Mouse (Mus musculus) hindbrain, embryonic 15.5 days (tissue): Measurements from ENCODE around the gene Ampd1. TPM values are rescaled to one million over a fixed set of nuclear protein-coding genes. Genes with fewer than 3 reads are reported as not detected.

ENCODE experiments used
- ATAC-seq: fragments of 200-750 bp; cut with Nextera tagmentation; 2 replicates; pipeline ENCODE4 v1.8.0; 2017; ENCODE audit warnings: low read depth, moderate number of reproducible peaks, moderate TSS enrichment; ENCODE audit not compliant: low FRiP score
- H3K27ac ChIP-seq: fragments of 300-500 bp; sonication (generic); replicated peaks from 2 replicates; pipeline ENCODE4 v1.5.1; 2015; ENCODE audit warnings: mild to moderate bottlenecking, inconsistent platforms
- H3K27me3 ChIP-seq: fragments of 300-500 bp; sonication (generic); 2 replicates; pipeline ENCODE4 v1.6.1; 2015; ENCODE audit warnings: control low read depth, inconsistent platforms
- H3K36me3 ChIP-seq: fragments of 300-500 bp; sonication (generic); 2 replicates; pipeline ENCODE4 v1.6.1; 2015; ENCODE audit warnings: control low read depth, inconsistent platforms
- H3K4me1 ChIP-seq: fragments of 300-500 bp; sonication (generic); replicated peaks from 2 replicates; pipeline ENCODE4 v1.6.1; 2015; ENCODE audit warnings: control low read depth, inconsistent platforms
- H3K4me2 ChIP-seq: fragments of 300-500 bp; sonication (generic); 2 replicates; pipeline ENCODE4 v1.6.1; 2015; ENCODE audit warnings: moderate library complexity, mild to moderate bottlenecking, inconsistent platforms
- H3K4me3 ChIP-seq: fragments of 300-500 bp; sonication (generic); 2 replicates; pipeline ENCODE4 v1.5.1; 2015; ENCODE audit warnings: mild to moderate bottlenecking, inconsistent platforms
- H3K9ac ChIP-seq: fragments of 300-500 bp; sonication (generic); 2 replicates; pipeline ENCODE4 v1.6.1; 2015; ENCODE audit warnings: inconsistent platforms
- H3K9me3 ChIP-seq: fragments of 300-500 bp; sonication (generic); 2 replicates; pipeline ENCODE4 v1.6.1; 2016; ENCODE audit warnings: control low read depth, inconsistent platforms
- WGBS: fragments of 180-500 bp; shearing (Covaris S2); methylation state at CpG from one replicate; pipeline ENCODE4 v1.1.7; 2015; 5-methylcytosine and 5-hydroxymethylcytosine counted together
- polyA plus RNA-seq: library from polyadenylated mRNA; unstranded; fragments of >200 nt; fragmentation: Nextera tagmentation; extraction: Ambion mirVana; gene quantifications from 2 replicates; pipeline ENCODE4 v1.2.1, GENCODE M21; 2015

The Ampd1 gene
- polyA plus RNA-seq, 1 experiment from 2014 or later, result not detected

DNA sequence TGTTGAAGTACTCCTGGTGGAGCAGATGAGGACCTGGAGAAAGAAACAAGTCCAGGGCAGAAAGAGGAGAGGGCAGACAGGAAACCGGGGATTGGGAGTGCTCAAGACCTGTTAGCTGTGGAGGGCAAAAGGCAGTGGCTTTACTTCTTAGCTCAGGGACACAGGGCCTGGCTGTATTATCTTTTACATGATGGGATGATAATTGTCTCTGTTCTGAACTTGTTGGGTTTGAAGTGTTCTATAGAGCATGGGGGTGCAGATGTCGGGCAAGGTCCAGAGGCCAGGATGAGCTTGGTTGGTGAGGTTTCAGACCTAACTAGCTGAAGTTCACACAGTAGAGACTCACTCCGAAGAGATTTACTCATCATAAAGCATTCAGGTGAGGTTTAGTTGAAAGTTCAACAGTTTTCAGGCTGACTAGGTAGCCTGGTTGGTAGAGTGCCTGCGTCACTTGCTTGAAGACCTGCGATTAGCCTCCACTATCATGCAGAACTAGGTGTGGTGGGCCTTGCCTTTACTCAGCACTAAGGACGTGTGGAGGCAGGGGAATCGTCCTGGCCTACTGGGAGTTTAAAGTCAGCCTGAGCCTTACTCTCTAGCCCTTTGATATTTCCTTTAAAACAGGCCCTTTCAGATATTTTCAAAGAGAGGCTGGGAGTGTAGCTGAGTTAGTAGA lies 33.9 kb downstream of the Ampd1 start:
- H3K4me1 ChIP-seq, result peaks cover 6% of the 10 kb centered on the region; the same call in 1 of the 2 replicates
- no peaks in the 10 kb centered on the region for H3K36me3 ChIP-seq
- no peak overlapping the region for H3K4me3 ChIP-seq
- WGBS, result 88% methylated on average over 7 of the region's 7 CpGs
- H3K9me3 ChIP-seq, result no peaks in the 10 kb centered on the region
- ATAC-seq, result no peak
- no peak overlapping the region for H3K9ac ChIP-seq
- H3K27ac ChIP-seq, result no peak overlapping the region
- H3K27me3 ChIP-seq, result peaks cover 19% of the 10 kb centered on the region
- no peak overlapping the region for H3K4me2 ChIP-seq

DNA sequence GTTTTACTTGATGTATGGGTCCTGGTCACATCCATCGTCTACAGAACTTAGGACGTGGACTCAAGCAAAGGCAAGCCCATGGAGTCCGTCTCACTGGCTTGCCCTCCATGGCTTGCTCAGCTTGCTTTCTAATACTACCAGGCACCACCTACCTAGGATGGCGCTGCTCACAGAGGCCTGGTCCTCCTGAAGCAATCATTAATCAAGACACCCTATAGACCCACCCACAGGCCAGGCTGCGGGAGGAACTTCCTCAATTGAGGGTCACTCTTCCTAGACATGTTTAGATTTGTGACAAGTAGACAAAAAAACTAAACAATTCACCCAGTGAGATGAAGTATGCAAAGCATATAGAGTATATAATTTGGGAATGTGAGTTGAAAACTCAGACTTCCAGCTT lies 38.4 kb downstream of the Ampd1 start:
- Histone ChIP-seq H3K36me3 (no peaks in the 10 kb centered on the region), H3K9me3 (no peaks in the 10 kb centered on the region), H3K4me3 (no peak overlapping the region), H3K9ac (no peak overlapping the region), H3K4me2 (no peak overlapping the region), H3K27me3 (no peaks in the 10 kb centered on the region), H3K4me1 (no peaks in the 10 kb centered on the region), H3K27ac (no peak overlapping the region)
- ATAC-seq, result no peak
- WGBS, result 80% methylated on average over 5 of the region's 5 CpGs

DNA sequence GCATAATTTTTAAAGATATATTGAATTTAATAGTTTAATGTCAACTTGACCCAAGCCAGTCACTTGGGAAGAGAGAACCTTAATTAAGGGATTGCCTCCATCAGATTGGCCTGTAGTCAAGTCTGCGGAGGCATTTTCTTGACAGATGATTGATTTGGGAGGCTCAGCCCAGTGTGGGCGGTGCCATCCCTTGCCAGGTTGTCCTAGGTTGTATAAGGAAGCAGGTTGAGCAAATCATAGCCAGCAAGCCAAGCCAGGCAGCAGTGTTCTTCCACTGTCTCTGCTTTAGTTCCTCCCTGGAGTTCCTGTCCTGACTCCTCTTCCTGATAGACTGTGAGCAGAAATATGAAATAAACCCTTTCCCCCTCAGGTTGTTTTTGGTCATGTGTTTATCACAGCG lies 49.8 kb downstream of the Ampd1 start:
- 89% methylated on average over 3 of the region's 3 CpGs for WGBS
- Histone ChIP-seq H3K4me3 (no peak overlapping the region), H3K9me3 (no peaks in the 10 kb centered on the region), H3K4me2 (no peak overlapping the region), H3K27ac (no peak overlapping the region), H3K27me3 (no peaks in the 10 kb centered on the region), H3K36me3 (no peaks in the 10 kb centered on the region), H3K9ac (no peak overlapping the region), H3K4me1 (no peaks in the 10 kb centered on the region; the same call in 1 of the 2 replicates)
- ATAC-seq, result no peak

DNA sequence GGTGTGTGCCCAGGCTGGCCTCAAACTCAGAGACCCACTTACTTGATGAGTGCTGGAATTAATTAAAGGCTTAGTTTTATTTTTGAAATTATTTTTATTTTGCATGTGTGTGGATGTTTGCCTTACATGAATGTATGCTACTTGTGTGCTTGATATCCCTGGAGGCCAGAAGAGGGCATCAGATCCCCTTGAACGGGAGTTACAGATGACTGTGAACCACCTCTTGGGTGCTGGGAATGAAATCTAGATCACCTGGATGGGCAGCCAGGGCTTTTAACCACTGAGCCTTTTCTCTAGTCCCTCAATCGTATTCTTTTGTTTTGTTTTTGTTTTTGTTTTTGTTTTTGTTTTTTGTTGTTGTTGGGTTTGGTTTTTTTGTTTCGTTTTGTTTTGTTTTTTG lies 52.3 kb downstream of the Ampd1 start:
- ATAC-seq, result no peak
- H3K27ac ChIP-seq, result no peak overlapping the region
- 96% methylated on average over 3 of the region's 3 CpGs for WGBS

DNA sequence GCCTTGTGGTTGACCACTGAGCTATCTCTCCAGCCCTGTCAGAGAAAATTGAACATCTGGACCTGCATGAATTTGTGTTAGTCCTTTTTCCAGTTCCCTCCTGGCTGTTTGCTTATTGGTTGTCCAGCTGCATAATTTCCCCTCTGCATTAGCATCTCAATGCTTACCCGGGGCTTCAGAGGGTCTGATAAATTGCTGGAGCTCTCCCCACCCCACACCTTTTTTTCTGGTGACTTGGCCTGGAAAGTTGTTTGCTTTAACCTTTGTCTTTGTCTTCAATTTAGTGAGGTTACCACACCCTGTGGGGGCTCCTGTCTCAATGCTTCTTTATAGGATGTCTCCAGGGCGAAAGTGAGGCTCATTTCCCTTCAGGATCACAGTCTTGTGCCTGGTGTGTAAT lies 53.4 kb downstream of the Ampd1 start:
- peaks cover 6% of the 10 kb centered on the region; the same call in 1 of the 2 replicates for H3K27me3 ChIP-seq
- no peak overlapping the region for H3K4me3 ChIP-seq
- H3K4me1 ChIP-seq, result peaks cover 7% of the 10 kb centered on the region
- no peak overlapping the region for H3K9ac ChIP-seq
- H3K36me3 ChIP-seq, result no peaks in the 10 kb centered on the region
- H3K27ac ChIP-seq, result no peak overlapping the region
- no peak for ATAC-seq
- no peak overlapping the region for H3K4me2 ChIP-seq
- 8% methylated on average over 2 of the region's 2 CpGs for WGBS
- H3K9me3 ChIP-seq, result no peaks in the 10 kb centered on the region

More for the DNA sequence above, 52.3 kb downstream of the Ampd1 start:
- Histone ChIP-seq H3K4me3 (no peak overlapping the region), H3K36me3 (no peaks in the 10 kb centered on the region), H3K4me2 (no peak overlapping the region), H3K27me3 (peaks cover 6% of the 10 kb centered on the region; the same call in 1 of the 2 replicates), H3K9me3 (no peaks in the 10 kb centered on the region), H3K9ac (no peak overlapping the region), H3K4me1 (peaks cover 7% of the 10 kb centered on the region)

DNA sequence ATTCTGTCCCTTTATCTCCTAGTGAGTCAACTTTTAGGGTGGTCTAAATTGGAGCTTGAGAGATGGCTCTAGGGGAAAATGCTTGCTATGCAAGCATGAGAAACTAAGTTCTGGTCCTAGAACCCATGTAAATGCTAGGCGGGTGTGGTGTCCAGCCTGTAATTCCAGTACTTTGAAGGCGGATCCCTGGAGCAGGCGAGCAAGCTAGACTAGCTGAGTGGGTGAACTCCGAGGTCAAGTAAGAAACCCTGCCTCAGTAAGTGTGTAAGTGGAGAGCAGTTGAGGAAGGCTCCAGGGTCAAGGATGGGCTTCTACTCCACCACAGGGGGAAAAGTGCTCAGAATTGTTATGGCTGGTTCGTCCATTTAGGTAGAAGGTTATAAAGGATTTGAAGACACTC lies 53.9 kb downstream of the Ampd1 start:
- WGBS, result 68% methylated on average over 5 of the region's 5 CpGs
- H3K36me3 ChIP-seq, result no peaks in the 10 kb centered on the region
- no peak overlapping the region for H3K27ac ChIP-seq
- no peak for ATAC-seq
- peaks cover 6% of the 10 kb centered on the region; the same call in 1 of the 2 replicates for H3K27me3 ChIP-seq
- H3K9me3 ChIP-seq, result no peaks in the 10 kb centered on the region
- H3K4me1 ChIP-seq, result peaks cover 7% of the 10 kb centered on the region
- H3K4me2 ChIP-seq, result no peak overlapping the region
- no peak overlapping the region for H3K4me3 ChIP-seq
- no peak overlapping the region for H3K9ac ChIP-seq

- 43% methylated on average over 4 of the region's 4 CpGs for WGBS
- Histone ChIP-seq H3K27me3 (peaks cover 6% of the 10 kb centered on the region; the same call in 1 of the 2 replicates), H3K4me1 (peaks cover 7% of the 10 kb centered on the region), H3K4me3 (no peak overlapping the region), H3K9me3 (no peaks in the 10 kb centered on the region), H3K36me3 (no peaks in the 10 kb centered on the region), H3K27ac (no peak overlapping the region), H3K4me2 (no peak overlapping the region), H3K9ac (no peak overlapping the region)
- no peak for ATAC-seq
Measured at GRCm38 (mm10) chr3:103128251-103128650, 54.4 kb downstream of the Ampd1 start.

DNA sequence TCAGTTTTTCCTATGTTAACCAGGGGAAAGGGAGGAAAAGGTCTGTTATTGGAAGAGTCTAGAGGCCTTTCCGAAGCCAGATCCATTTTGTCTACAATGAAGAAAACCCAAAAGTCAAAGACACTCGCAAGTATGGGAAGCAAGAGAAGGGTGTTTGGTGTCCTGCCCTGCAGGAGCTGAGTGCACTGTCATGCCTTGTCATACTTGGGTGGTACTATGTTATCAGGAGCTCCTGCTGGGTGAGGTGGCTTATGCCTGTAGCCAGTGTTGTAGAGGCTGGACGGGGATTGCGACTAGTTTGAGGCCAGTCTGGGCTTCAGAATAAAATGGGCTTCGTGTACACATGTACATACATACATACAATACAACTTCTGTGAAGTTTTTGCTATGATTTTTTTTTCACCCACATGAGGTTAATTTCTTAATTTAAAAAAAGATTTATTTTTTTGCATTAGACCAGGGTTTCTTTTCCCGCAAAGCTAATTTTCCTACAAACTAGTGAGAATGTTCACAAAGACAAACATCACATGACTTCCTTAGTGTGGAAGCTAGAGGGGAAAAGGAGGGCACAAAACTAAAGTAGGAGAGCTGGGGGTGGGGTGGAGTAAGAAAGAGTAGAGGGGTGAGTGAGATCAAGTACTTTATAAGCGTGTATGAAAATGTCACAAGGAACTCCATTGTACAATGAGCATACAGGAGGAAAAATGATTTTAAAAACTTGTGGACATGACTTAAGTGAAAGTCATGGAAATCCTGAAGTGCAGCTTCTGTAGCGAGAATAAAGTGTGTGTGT lies 55.7 kb downstream of the Ampd1 start:
- Histone ChIP-seq H3K9ac (no peak overlapping the region), H3K4me1 (peaks cover 7% of the 10 kb centered on the region), H3K4me3 (no peak overlapping the region), H3K36me3 (no peaks in the 10 kb centered on the region), H3K4me2 (no peak overlapping the region), H3K27me3 (peaks cover 6% of the 10 kb centered on the region; the same call in 1 of the 2 replicates), H3K27ac (no peak overlapping the region), H3K9me3 (no peaks in the 10 kb centered on the region)
- WGBS, result 83% methylated on average over 8 of the region's 8 CpGs
- ATAC-seq, result no peak

GRCm38 (mm10) chr3:103130236-103130751 lies 56.5 kb downstream of the Ampd1 start:
- Histone ChIP-seq H3K36me3 (no peaks in the 10 kb centered on the region), H3K27ac (peak overlapping the region; percentile 45; the same call in 1 of the 2 replicates), H3K27me3 (peaks cover 6% of the 10 kb centered on the region; the same call in 1 of the 2 replicates), H3K4me2 (peak overlapping the region; percentile 30; the same call in 1 of the 2 replicates), H3K4me1 (peaks cover 7% of the 10 kb centered on the region), H3K9ac (no peak overlapping the region), H3K9me3 (no peaks in the 10 kb centered on the region), H3K4me3 (no peak overlapping the region)
- WGBS, result 31% methylated on average over 6 of the region's 6 CpGs
- 0 out of 2 replicates have a peak, but pooled peaks have one; percentile 42 for ATAC-seq

DNA sequence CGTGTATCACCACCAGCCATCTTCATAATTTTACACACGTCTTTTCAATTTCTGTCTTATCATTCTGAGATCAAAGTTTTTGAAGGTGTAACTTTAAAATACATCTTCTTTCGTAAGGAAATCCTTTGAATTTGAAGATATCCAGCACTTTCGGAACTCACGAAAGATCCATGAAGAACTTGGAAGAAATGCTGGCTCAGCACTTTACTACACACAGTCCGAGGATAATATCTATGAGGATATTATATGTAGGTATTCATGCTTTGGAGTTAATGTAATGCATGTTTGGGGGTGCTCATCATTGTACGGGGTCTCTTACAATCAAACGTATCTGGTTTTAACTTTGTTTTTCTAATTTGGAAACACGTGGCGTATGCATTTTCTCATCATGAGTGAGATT lies 59.3 kb downstream of the Ampd1 start:
- no peak overlapping the region for H3K4me2 ChIP-seq
- WGBS, result 91% methylated on average over 10 of the region's 10 CpGs
- no peak for ATAC-seq
- H3K9me3 ChIP-seq, result no peaks in the 10 kb centered on the region
- no peaks in the 10 kb centered on the region for H3K36me3 ChIP-seq
- H3K27ac ChIP-seq, result no peak overlapping the region
- peaks cover 7% of the 10 kb centered on the region for H3K4me1 ChIP-seq
- H3K9ac ChIP-seq, result no peak overlapping the region
- peaks cover 6% of the 10 kb centered on the region; the same call in 1 of the 2 replicates for H3K27me3 ChIP-seq
- no peak overlapping the region for H3K4me3 ChIP-seq

DNA sequence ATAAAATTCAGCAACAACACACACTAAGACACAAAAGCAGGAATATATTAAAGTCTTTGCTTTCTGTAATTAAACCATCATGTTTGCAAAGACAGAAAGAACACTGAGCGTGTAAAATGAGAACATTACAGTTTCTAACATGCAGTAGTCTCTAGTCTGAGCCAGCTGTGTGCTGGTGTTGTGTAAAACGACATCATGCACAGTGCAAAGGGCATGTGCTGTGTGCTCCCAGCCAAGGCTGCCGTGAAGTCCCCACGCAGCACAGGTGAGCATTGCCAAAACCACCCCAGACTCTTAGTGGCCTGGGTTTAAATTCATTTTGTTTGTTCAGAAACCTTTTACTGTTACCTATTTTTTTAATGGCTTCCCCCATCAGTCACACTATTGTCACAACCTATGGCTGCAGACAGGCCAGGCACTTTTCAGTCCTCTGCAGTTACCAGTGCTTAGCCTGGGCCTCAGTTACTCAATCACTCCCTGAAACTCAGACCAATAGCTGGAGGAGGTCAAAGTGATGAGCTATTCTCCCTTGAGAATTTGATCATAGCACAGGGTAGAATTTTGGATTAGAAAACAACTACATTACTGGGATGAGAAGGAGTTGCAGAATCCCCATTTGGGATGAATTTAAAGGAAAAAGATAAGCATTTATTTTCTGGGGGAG lies 62.7 kb downstream of the Ampd1 start:
- Histone ChIP-seq H3K36me3 (no peaks in the 10 kb centered on the region), H3K4me1 (no peaks in the 10 kb centered on the region), H3K27ac (no peak overlapping the region), H3K9me3 (no peaks in the 10 kb centered on the region), H3K4me2 (no peak overlapping the region), H3K4me3 (no peak overlapping the region), H3K9ac (no peak overlapping the region), H3K27me3 (no peaks in the 10 kb centered on the region)
- 90% methylated on average over 4 of the region's 4 CpGs for WGBS
- ATAC-seq, result no peak

DNA sequence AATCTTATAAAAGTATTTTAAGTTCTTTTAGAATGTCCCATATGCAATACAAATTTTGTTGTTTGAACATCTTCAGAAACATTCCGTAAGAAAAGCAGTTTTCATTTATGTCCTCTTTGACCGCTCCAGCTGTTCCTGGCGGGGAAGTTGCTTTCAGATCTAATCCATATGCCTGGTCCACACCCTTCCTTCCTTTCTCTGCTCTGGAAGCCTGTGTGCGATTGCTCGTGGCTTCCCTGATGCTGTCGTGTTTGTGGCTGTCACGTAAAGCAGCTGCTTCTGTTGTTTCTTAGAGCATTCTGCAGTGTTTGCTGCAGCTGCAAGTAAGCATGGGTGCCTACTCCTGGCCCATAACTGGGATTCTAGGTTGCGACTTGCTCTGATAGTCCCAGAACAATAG lies 65.2 kb downstream of the Ampd1 start:
- Histone ChIP-seq H3K9me3 (no peaks in the 10 kb centered on the region), H3K27me3 (no peaks in the 10 kb centered on the region), H3K9ac (no peak overlapping the region), H3K4me1 (no peaks in the 10 kb centered on the region), H3K4me2 (no peak overlapping the region), H3K36me3 (no peaks in the 10 kb centered on the region), H3K4me3 (no peak overlapping the region), H3K27ac (no peak overlapping the region)
- 71% methylated on average over 8 of the region's 8 CpGs for WGBS
- ATAC-seq, result no peak
